Mouse (Mus musculus): ENCODE measurements around the gene Taf1. TPM values are rescaled to one million over a fixed set of nuclear protein-coding genes. Genes with fewer than 3 reads are reported as not detected.

Taf1 gene
- polyA plus RNA-seq, 1 experiment from 2014 or later = 21.8 TPM

- no peak for DNase-seq (ENCODE audit: low spot score)
- WGBS = 82% methylated on average over 3 of the region's 3 CpGs
- Histone ChIP-seq H3K27me3 (ENCODE audit: control insufficient read depth, insufficient read depth, low read length) (no peaks in the 10 kb centered on the region), H3K9me3 (replicated peaks; ENCODE audit: control insufficient read depth, low read length) (no peaks in the 10 kb centered on the region), H3K4me1 (ENCODE audit: control insufficient read depth, insufficient read depth, low read length) (no peaks in the 10 kb centered on the region), H3K4me3 (ENCODE audit: low read depth, low read length) (no peak overlapping the region), H3K9ac (replicated peaks; ENCODE audit: low read length) (no peak overlapping the region), H3K27ac (replicated peaks; ENCODE audit: low read depth, low read length) (no peak overlapping the region), H3K36me3 (replicated peaks; ENCODE audit: control insufficient read depth, insufficient read depth, low read depth, low read length) (no peaks in the 10 kb centered on the region), H3K4me2 (ENCODE audit: low read depth, low read length) (no peak overlapping the region)
- ATAC-seq (replicated peaks; ENCODE audit: insufficient number of reproducible peaks, low FRiP score, low TSS enrichment, low read depth) = no peak
Observed at GRCm38 (mm10) chrX:101616183-101616582, 83.6 kb downstream of the Taf1 start.

- DNase-seq (ENCODE audit: low spot score) (no peak), ATAC-seq (replicated peaks; ENCODE audit: insufficient number of reproducible peaks, low FRiP score, low TSS enrichment, low read depth) (no peak)
- Histone ChIP-seq H3K4me1 (ENCODE audit: control insufficient read depth, insufficient read depth, low read length) (no peaks in the 10 kb centered on the region), H3K27me3 (ENCODE audit: control insufficient read depth, insufficient read depth, low read length) (no peaks in the 10 kb centered on the region), H3K4me3 (ENCODE audit: low read depth, low read length) (no peak overlapping the region), H3K4me2 (ENCODE audit: low read depth, low read length) (no peak overlapping the region), H3K9me3 (replicated peaks; ENCODE audit: control insufficient read depth, low read length) (no peaks in the 10 kb centered on the region), H3K9ac (replicated peaks; ENCODE audit: low read length) (no peak overlapping the region), H3K27ac (replicated peaks; ENCODE audit: low read depth, low read length) (no peak overlapping the region), H3K36me3 (replicated peaks; ENCODE audit: control insufficient read depth, insufficient read depth, low read depth, low read length) (no peaks in the 10 kb centered on the region)
- 75% methylated on average over 10 of the region's 10 CpGs for WGBS
Observed at GRCm38 (mm10) chrX:101617889-101618288, 85.4 kb downstream of the Taf1 start.

- Histone ChIP-seq H3K4me1 (ENCODE audit: control insufficient read depth, insufficient read depth, low read length) (no peaks in the 10 kb centered on the region), H3K4me2 (ENCODE audit: low read depth, low read length) (no peak overlapping the region), H3K4me3 (ENCODE audit: low read depth, low read length) (no peak overlapping the region), H3K9me3 (replicated peaks; ENCODE audit: control insufficient read depth, low read length) (no peaks in the 10 kb centered on the region), H3K27ac (replicated peaks; ENCODE audit: low read depth, low read length) (no peak overlapping the region), H3K36me3 (replicated peaks; ENCODE audit: control insufficient read depth, insufficient read depth, low read depth, low read length) (no peaks in the 10 kb centered on the region), H3K9ac (replicated peaks; ENCODE audit: low read length) (no peak overlapping the region), H3K27me3 (ENCODE audit: control insufficient read depth, insufficient read depth, low read length) (no peaks in the 10 kb centered on the region)
- 75% methylated on average over 6 of the region's 6 CpGs for WGBS
- DNase-seq (ENCODE audit: low spot score) (no peak), ATAC-seq (replicated peaks; ENCODE audit: insufficient number of reproducible peaks, low FRiP score, low TSS enrichment, low read depth) (no peak)
Observed at GRCm38 (mm10) chrX:101620317-101620716, 87.8 kb downstream of the Taf1 start.

- 53% methylated on average over 3 of the region's 3 CpGs for WGBS
- H3K4me2 ChIP-seq (ENCODE audit: low read depth, low read length) = no peak overlapping the region
- DNase-seq (ENCODE audit: low spot score) = no peak
- no peak overlapping the region for H3K4me3 ChIP-seq (ENCODE audit: low read depth, low read length)
- ATAC-seq (replicated peaks; ENCODE audit: insufficient number of reproducible peaks, low FRiP score, low TSS enrichment, low read depth) = no peak
- no peaks in the 10 kb centered on the region for H3K36me3 ChIP-seq (replicated peaks; ENCODE audit: control insufficient read depth, insufficient read depth, low read depth, low read length)
- H3K27me3 ChIP-seq (ENCODE audit: control insufficient read depth, insufficient read depth, low read length) = no peaks in the 10 kb centered on the region
- no peaks in the 10 kb centered on the region for H3K9me3 ChIP-seq (replicated peaks; ENCODE audit: control insufficient read depth, low read length)
- H3K27ac ChIP-seq (replicated peaks; ENCODE audit: low read depth, low read length) = no peak overlapping the region
- no peak overlapping the region for H3K9ac ChIP-seq (replicated peaks; ENCODE audit: low read length)
- H3K4me1 ChIP-seq (ENCODE audit: control insufficient read depth, insufficient read depth, low read length) = no peaks in the 10 kb centered on the region
Observed at GRCm38 (mm10) chrX:101622539-101622938, 90.0 kb downstream of the Taf1 start.

GRCm38 (mm10) chrX:101636821-101637525, 104.4 kb downstream of the Taf1 start:
- H3K4me2 ChIP-seq (ENCODE audit: low read depth, low read length) = no peak overlapping the region
- H3K9ac ChIP-seq (replicated peaks; ENCODE audit: low read length) = no peak overlapping the region
- ATAC-seq (replicated peaks; ENCODE audit: insufficient number of reproducible peaks, low FRiP score, low TSS enrichment, low read depth) (no peak), DNase-seq (ENCODE audit: low spot score) (peak; percentile 40)
- H3K4me1 ChIP-seq (ENCODE audit: control insufficient read depth, insufficient read depth, low read length) = no peaks in the 10 kb centered on the region
- H3K27me3 ChIP-seq (ENCODE audit: control insufficient read depth, insufficient read depth, low read length) = 0 out of 2 replicates have a peak, but pooled peaks cover 2% of the 10 kb centered on the region
- H3K27ac ChIP-seq (replicated peaks; ENCODE audit: low read depth, low read length) = no peak overlapping the region
- H3K36me3 ChIP-seq (replicated peaks; ENCODE audit: control insufficient read depth, insufficient read depth, low read depth, low read length) = no peaks in the 10 kb centered on the region
- no peak overlapping the region for H3K4me3 ChIP-seq (ENCODE audit: low read depth, low read length)
- 22% methylated on average over 9 of the region's 9 CpGs for WGBS
- no peaks in the 10 kb centered on the region for H3K9me3 ChIP-seq (replicated peaks; ENCODE audit: control insufficient read depth, low read length)

GRCm38 (mm10) chrX:101638856-101639255, 106.3 kb downstream of the Taf1 start:
- H3K27me3 ChIP-seq (ENCODE audit: control insufficient read depth, insufficient read depth, low read length) = 0 out of 2 replicates have a peak, but pooled peaks cover 2% of the 10 kb centered on the region
- DNase-seq (ENCODE audit: low spot score) = no peak

GRCm38 (mm10) chrX:101639306-101639705, 106.8 kb downstream of the Taf1 start:
- WGBS = 12% methylated on average over 13 of the region's 13 CpGs
- Histone ChIP-seq H3K4me2 (ENCODE audit: low read depth, low read length) (peak overlapping the region; percentile 0; the same call in 1 of the 2 replicates), H3K9me3 (replicated peaks; ENCODE audit: control insufficient read depth, low read length) (no peaks in the 10 kb centered on the region), H3K27ac (replicated peaks; ENCODE audit: low read depth, low read length) (no peak overlapping the region), H3K36me3 (replicated peaks; ENCODE audit: control insufficient read depth, insufficient read depth, low read depth, low read length) (no peaks in the 10 kb centered on the region), H3K27me3 (ENCODE audit: control insufficient read depth, insufficient read depth, low read length) (0 out of 2 replicates have a peak, but pooled peaks cover 2% of the 10 kb centered on the region), H3K4me3 (ENCODE audit: low read depth, low read length) (peak overlapping the region; percentile 66), H3K4me1 (ENCODE audit: control insufficient read depth, insufficient read depth, low read length) (no peaks in the 10 kb centered on the region), H3K9ac (replicated peaks; ENCODE audit: low read length) (no peak overlapping the region)
- peak; percentile 35 for DNase-seq (ENCODE audit: low spot score)
- no peak for ATAC-seq (replicated peaks; ENCODE audit: insufficient number of reproducible peaks, low FRiP score, low TSS enrichment, low read depth)

More at GRCm38 (mm10) chrX:101638856-101639255, 106.3 kb downstream of the Taf1 start:
- Histone ChIP-seq H3K4me2 (ENCODE audit: low read depth, low read length) (peak overlapping the region; percentile 0; the same call in 1 of the 2 replicates), H3K36me3 (replicated peaks; ENCODE audit: control insufficient read depth, insufficient read depth, low read depth, low read length) (no peaks in the 10 kb centered on the region), H3K9me3 (replicated peaks; ENCODE audit: control insufficient read depth, low read length) (no peaks in the 10 kb centered on the region), H3K4me1 (ENCODE audit: control insufficient read depth, insufficient read depth, low read length) (no peaks in the 10 kb centered on the region), H3K27ac (replicated peaks; ENCODE audit: low read depth, low read length) (no peak overlapping the region), H3K9ac (replicated peaks; ENCODE audit: low read length) (no peak overlapping the region), H3K4me3 (ENCODE audit: low read depth, low read length) (0 out of 2 replicates have a peak overlapping the region, but pooled peaks have one; percentile 66)
- no peak for ATAC-seq (replicated peaks; ENCODE audit: insufficient number of reproducible peaks, low FRiP score, low TSS enrichment, low read depth)
- WGBS = 21% methylated on average over 3 of the region's 3 CpGs

- H3K36me3 ChIP-seq (replicated peaks; ENCODE audit: control insufficient read depth, insufficient read depth, low read depth, low read length) = no peaks in the 10 kb centered on the region
- no peaks in the 10 kb centered on the region for H3K9me3 ChIP-seq (replicated peaks; ENCODE audit: control insufficient read depth, low read length)
- WGBS = 13% methylated on average over 24 of the region's 24 CpGs
- peak within 1 kb of the TSS; percentile 5; the same call in 1 of the 2 replicates for H3K4me2 ChIP-seq (ENCODE audit: low read depth, low read length)
- H3K4me1 ChIP-seq (ENCODE audit: control insufficient read depth, insufficient read depth, low read length) = no peaks in the 10 kb centered on the region
- DNase-seq (ENCODE audit: low spot score) (peak; percentile 94), ATAC-seq (replicated peaks; ENCODE audit: insufficient number of reproducible peaks, low FRiP score, low TSS enrichment, low read depth) (peak; percentile 95)
- peak within 1 kb of the TSS; percentile 85 for H3K9ac ChIP-seq (replicated peaks; ENCODE audit: low read length)
- H3K27me3 ChIP-seq (ENCODE audit: control insufficient read depth, insufficient read depth, low read length) = 0 out of 2 replicates have a peak, but pooled peaks cover 2% of the 10 kb centered on the region
- H3K27ac ChIP-seq (replicated peaks; ENCODE audit: low read depth, low read length) = peak within 1 kb of the TSS; percentile 72
- H3K4me3 ChIP-seq (ENCODE audit: low read depth, low read length) = peak within 1 kb of the TSS; percentile 66
Observed at GRCm38 (mm10) chrX:101639741-101640166, 107.2 kb downstream of the Taf1 start, which contains the start of gene Ogt. Ogt (plus strand) TSS chrX:101640060.
